In genomic region chr10:45114462-45114861, GRCm38 (mm10) we compare ENCODE assay signal across 10 mouse cellular contexts. TPM values are rescaled to one million over a fixed set of nuclear protein-coding genes. Genes with fewer than 3 reads are reported as not detected.
DNase-seq lines count a peak whose midpoint lies in the region; ATAC-seq and TF ChIP-seq lines count a peak whose summit lies in the region.
"Had no signal": no experiment of that assay in that cellular context is flagged by ENCODE, and none has a peak within 500 bp of the region (broad histone marks: within the 10 kb centered on the region; RNA-seq: fewer than 3 reads in every experiment).

No protein-coding gene starts in this region.

- H3K9ac ChIP-seq in heart, postnatal 0 days (replicated peaks; ENCODE audit: low read depth, low read length) = no peak overlapping the region
- H3K9ac ChIP-seq: embryonic facial prominence, embryonic 12.5 days; neural tube, embryonic 12.5 days had no signal

- no peak for TF ChIP-seq EP300 in heart, postnatal 0 days (IDR thresholded peaks at IDR 0.05; ENCODE audit: low read depth)

- peak; percentile 52 for DNase-seq in gastrocnemius, adult 2 months
- DNase-seq in gastrocnemius, postnatal 4 days (ENCODE audit: low spot score in 2 of 2) = no peak
- no peak for DNase-seq in lung, adult 2 months
- no peak for DNase-seq in lung, postnatal 25 days (ENCODE audit: low spot score)
- peak; percentile 61 for DNase-seq in heart, postnatal 0 days (ENCODE audit: low spot score)
- peak; percentile 21 for DNase-seq in thymus, postnatal 0 days (ENCODE audit: low spot score)
- DNase-seq in spleen, postnatal 14 days (ENCODE audit: low spot score in 2 of 2) = no peak
- DNase-seq in adrenal gland, adult (ENCODE audit: inconsistent age in 2 of 2, low spot score in 1 of 2) = no peak

- no peak for TF ChIP-seq POLR2A in lung, adult 2 months (IDR thresholded peaks at IDR 0.05; ENCODE audit: borderline replicate concordance, extremely low read depth, low read depth, low read length)

- intact Hi-C loops in gastrocnemius, adult 2 months (cut with DNase I) = no loop called here

- H3K27ac ChIP-seq in gastrocnemius, adult 2 months = no peak overlapping the region
- H3K27ac ChIP-seq in heart, postnatal 0 days (ENCODE audit: low read depth) = no peak overlapping the region
- H3K27ac ChIP-seq: embryonic facial prominence, embryonic 12.5 days; neural tube, embryonic 12.5 days had no signal

- WGBS in lung, adult 2 months = 87% methylated on average over 4 of the region's 4 CpGs
- 57% methylated on average over 4 of the region's 4 CpGs for WGBS in heart, postnatal 0 days

- no peaks in the 10 kb centered on the region for H3K27me3 ChIP-seq in heart, postnatal 0 days (ENCODE audit: control insufficient read depth, insufficient read depth, low read length)
- H3K27me3 ChIP-seq: embryonic facial prominence, embryonic 12.5 days; neural tube, embryonic 12.5 days had no signal

- H3K4me3 ChIP-seq in gastrocnemius, adult 2 months = no peak overlapping the region
- H3K4me3 ChIP-seq in lung, adult 2 months (replicated peaks; ENCODE audit: extremely low read depth, low read depth, low read length) = no peak overlapping the region
- no peak overlapping the region for H3K4me3 ChIP-seq in heart, postnatal 0 days (ENCODE audit: low read depth, low read length)
- H3K4me3 ChIP-seq: embryonic facial prominence, embryonic 12.5 days; neural tube, embryonic 12.5 days had no signal

- no peak overlapping the region for H3K4me2 ChIP-seq in heart, postnatal 0 days (ENCODE audit: low read depth, low read length)
- H3K4me2 ChIP-seq: embryonic facial prominence, embryonic 12.5 days; neural tube, embryonic 12.5 days had no signal

- peak; percentile 75 for ATAC-seq in heart, postnatal 0 days (ENCODE audit: insufficient read depth, low read depth)

- no peaks in the 10 kb centered on the region for H3K9me3 ChIP-seq in heart, postnatal 0 days (replicated peaks; ENCODE audit: control insufficient read depth, low read length)
- H3K9me3 ChIP-seq: embryonic facial prominence, embryonic 12.5 days; neural tube, embryonic 12.5 days had no signal

- H3K4me1 ChIP-seq in lung, adult 2 months (ENCODE audit: control insufficient read depth, insufficient read depth, low read length) = no peaks in the 10 kb centered on the region
- H3K4me1 ChIP-seq in heart, postnatal 0 days (ENCODE audit: control insufficient read depth, insufficient read depth) = no peaks in the 10 kb centered on the region
- H3K4me1 ChIP-seq: embryonic facial prominence, embryonic 12.5 days; neural tube, embryonic 12.5 days had no signal

- TF ChIP-seq CTCF in gastrocnemius, adult 2 months (IDR thresholded peaks at IDR 0.05) = peak; percentile 80
- peak; percentile 61 for TF ChIP-seq CTCF in lung, adult 2 months (IDR thresholded peaks at IDR 0.05; ENCODE audit: insufficient read depth, low read length)
- TF ChIP-seq CTCF in heart, postnatal 0 days (IDR thresholded peaks at IDR 0.05; ENCODE audit: low read depth) = peak; percentile 90

- peaks cover 52% of the 10 kb centered on the region for H3K36me3 ChIP-seq in heart, postnatal 0 days (replicated peaks; ENCODE audit: control insufficient read depth, insufficient read depth, low read length)

RNA-seq across cellular contexts. Expression of gene Prep, which starts 47.5 kb away (rescaled TPM):
- 1 to 10 TPM; 6.4 to 7.3 TPM for total RNA-seq in gastrocnemius, adult 2 months (2021)
- 10 to 100 TPM; 14.7 to 15.0 TPM for total RNA-seq in gastrocnemius, postnatal 4 days (2021)
- 18.0 and 19.8 TPM in 2 replicates for polyA plus RNA-seq in lung, adult 2 months (2012; rRNA removed)
- total RNA-seq in heart, postnatal 0 days (2014; rRNA removed; ENCODE audit: low replicate concordance) = 16.8 and 18.2 TPM in 2 replicates
- 15.1 and 16.9 TPM in 2 replicates for polyA plus RNA-seq in heart, postnatal 0 days (2015; fragmentation: Nextera tagmentation; extraction: Ambion mirVana)
- polyA plus RNA-seq in thymus, postnatal 0 days (2015; fragmentation: Nextera tagmentation; extraction: Ambion mirVana) = 18.1 and 18.7 TPM in 2 replicates

Comparison
In these comparisons a context has a peak if more than half of its experiments do, and no peak if none do; other contexts are left out.
1. DNase-seq: peak in gastrocnemius, adult 2 months (single experiment), heart, postnatal 0 days (single experiment) and thymus, postnatal 0 days (single experiment); none in gastrocnemius, postnatal 4 days (0 of 2), lung, adult 2 months (single experiment), lung, postnatal 25 days (single experiment), spleen, postnatal 14 days (0 of 2) and adrenal gland, adult (0 of 2).
2. Peak in every context shown above with its lines, with median percentiles within 50 percentile points of each other: CTCF ChIP-seq.